Mouse (Mus musculus) hindbrain, embryonic 10.5 days (tissue): ENCODE measurements at regions not wholly inside any gene's neighbourhood (a gene's known extent, or its start where the extent isn't known, plus 50 kb on each side); places are given as distances from the start of the nearest gene placed in this dataset.

ENCODE experiments used
- DNase-seq: peaks from one replicate; pipeline ENCODE4 v3.0.0-alpha.2; 2017; ENCODE audit warnings: low spot score
- H3K27ac ChIP-seq: fragments of 300-500 bp; sonication (generic); 2 replicates; pipeline ENCODE4 v1.5.1; 2016; ENCODE audit warnings: mild to moderate bottlenecking, moderate library complexity
- H3K27me3 ChIP-seq: fragments of 300-500 bp; sonication (generic); 2 replicates; pipeline ENCODE4 v1.6.1; 2016; ENCODE audit warnings: mild to moderate bottlenecking; ENCODE audit not compliant: poor library complexity, insufficient read depth, severe bottlenecking
- H3K36me3 ChIP-seq: fragments of 300-500 bp; sonication (generic); 2 replicates; pipeline ENCODE4 v1.6.1; 2016; ENCODE audit warnings: mild to moderate bottlenecking, moderate library complexity
- H3K4me1 ChIP-seq: fragments of 300-500 bp; sonication (generic); replicated peaks from 2 replicates; pipeline ENCODE4 v1.6.1; 2016; ENCODE audit warnings: mild to moderate bottlenecking
- H3K4me3 ChIP-seq: fragments of 300-500 bp; sonication (generic); 2 replicates; pipeline ENCODE4 v1.5.1; 2016; ENCODE audit warnings: mild to moderate bottlenecking, moderate library complexity
- H3K9me3 ChIP-seq: fragments of 300-500 bp; sonication (generic); 2 replicates; pipeline ENCODE4 v1.6.1; 2016; ENCODE audit warnings: mild to moderate bottlenecking, moderate library complexity
- WGBS: fragments of 180-500 bp; shearing (Covaris S2); methylation state at CpG from one replicate; pipeline ENCODE4 v1.1.7; 2016; 5-methylcytosine and 5-hydroxymethylcytosine counted together

GRCm38 (mm10) chr4:125319343-125319742 lies 171.2 kb upstream of the Grik3 start:
- 41% methylated on average over 5 of the region's 5 CpGs for WGBS
- no peak overlapping the region for H3K4me3 ChIP-seq
- peaks cover 19% of the 10 kb centered on the region for H3K4me1 ChIP-seq
- no peaks in the 10 kb centered on the region for H3K9me3 ChIP-seq
- H3K36me3 ChIP-seq: no peaks in the 10 kb centered on the region
- no peak for DNase-seq
- peaks cover 11% of the 10 kb centered on the region for H3K27me3 ChIP-seq
- no peak overlapping the region for H3K27ac ChIP-seq

- DNase-seq: no peak
- H3K27me3 ChIP-seq: peaks cover 15% of the 10 kb centered on the region
- no peak overlapping the region for H3K4me3 ChIP-seq
- WGBS: 54% methylated on average over 8 of the region's 8 CpGs
- no peaks in the 10 kb centered on the region for H3K9me3 ChIP-seq
- no peaks in the 10 kb centered on the region for H3K36me3 ChIP-seq
- peaks cover 25% of the 10 kb centered on the region for H3K4me1 ChIP-seq
- no peak overlapping the region for H3K27ac ChIP-seq
These were observed 172.2 kb upstream of the Grik3 start for GRCm38 (mm10) chr4:125318293-125318692.

GRCm38 (mm10) chr4:125316876-125317275 lies 173.6 kb upstream of the Grik3 start:
- DNase-seq: no peak
- H3K27me3 ChIP-seq: peaks cover 24% of the 10 kb centered on the region
- no peaks in the 10 kb centered on the region for H3K9me3 ChIP-seq
- WGBS: 76% methylated on average over 3 of the region's 3 CpGs
- peaks cover 32% of the 10 kb centered on the region for H3K4me1 ChIP-seq
- H3K4me3 ChIP-seq: no peak overlapping the region
- no peak overlapping the region for H3K27ac ChIP-seq
- no peaks in the 10 kb centered on the region for H3K36me3 ChIP-seq

- WGBS: 29% methylated on average over 6 of the region's 6 CpGs
- Histone ChIP-seq H3K4me1 (peaks cover 32% of the 10 kb centered on the region), H3K27ac (peak overlapping the region; percentile 23; the same call in 1 of the 2 replicates), H3K4me3 (no peak overlapping the region), H3K27me3 (peaks cover 32% of the 10 kb centered on the region), H3K36me3 (no peaks in the 10 kb centered on the region), H3K9me3 (no peaks in the 10 kb centered on the region)
- DNase-seq: peak; percentile 20
These were observed 174.7 kb upstream of the Grik3 start for GRCm38 (mm10) chr4:125315818-125316217.

- WGBS: 83% methylated on average over 3 of the region's 3 CpGs
- Histone ChIP-seq H3K4me3 (no peak overlapping the region), H3K4me1 (peaks cover 28% of the 10 kb centered on the region), H3K27me3 (peaks cover 32% of the 10 kb centered on the region), H3K36me3 (no peaks in the 10 kb centered on the region), H3K27ac (no peak overlapping the region; the same call in 1 of the 2 replicates), H3K9me3 (no peaks in the 10 kb centered on the region)
- no peak for DNase-seq
These were observed 176.6 kb upstream of the Grik3 start for GRCm38 (mm10) chr4:125313892-125314291.

- DNase-seq: peak; percentile 7
- WGBS: 3% methylated on average over 11 of the region's 11 CpGs
- H3K27ac ChIP-seq: peak overlapping the region; percentile 1; the same call in 1 of the 2 replicates
- peaks cover 33% of the 10 kb centered on the region for H3K4me1 ChIP-seq
- H3K36me3 ChIP-seq: no peaks in the 10 kb centered on the region
- peaks cover 32% of the 10 kb centered on the region for H3K27me3 ChIP-seq
- H3K4me3 ChIP-seq: no peak overlapping the region
- no peaks in the 10 kb centered on the region for H3K9me3 ChIP-seq
These were observed 177.2 kb upstream of the Grik3 start for GRCm38 (mm10) chr4:125313252-125313651.

GRCm38 (mm10) chr4:125308171-125308570 lies 180.5 kb upstream of the Zc3h12a start:
- Histone ChIP-seq H3K9me3 (no peaks in the 10 kb centered on the region), H3K4me3 (no peak overlapping the region), H3K36me3 (no peaks in the 10 kb centered on the region), H3K4me1 (peaks cover 13% of the 10 kb centered on the region), H3K27ac (no peak overlapping the region), H3K27me3 (peaks cover 17% of the 10 kb centered on the region; the same call in 1 of the 2 replicates)
- WGBS: 59% methylated on average over 8 of the region's 8 CpGs
- DNase-seq: no peak

DNA sequence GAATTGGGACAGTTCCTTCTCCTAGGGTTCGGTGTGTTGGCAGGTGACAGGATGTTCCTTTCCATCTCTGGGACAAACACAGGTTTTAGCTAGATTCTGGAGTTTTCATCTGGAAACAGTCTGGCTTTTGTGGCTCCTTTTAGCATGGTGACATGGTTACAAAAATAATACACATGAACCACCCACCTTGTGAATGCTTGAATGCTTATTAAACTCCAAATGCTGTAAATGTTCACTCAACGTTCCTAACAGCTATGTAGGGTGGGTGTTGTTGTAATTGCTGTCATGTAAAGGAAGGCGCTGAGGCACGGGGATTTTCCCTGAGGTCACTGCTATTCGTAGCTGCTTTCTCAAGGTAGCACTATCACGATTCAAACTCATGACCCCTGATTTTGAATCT lies 178.1 kb upstream of the Zc3h12a start:
- DNase-seq: no peak
- Histone ChIP-seq H3K36me3 (no peaks in the 10 kb centered on the region), H3K4me1 (peaks cover 9% of the 10 kb centered on the region), H3K4me3 (no peak overlapping the region), H3K27me3 (0 out of 2 replicates have a peak, but pooled peaks cover 6% of the 10 kb centered on the region), H3K9me3 (no peaks in the 10 kb centered on the region), H3K27ac (no peak overlapping the region)
- WGBS: 87% methylated on average over 6 of the region's 6 CpGs

DNA sequence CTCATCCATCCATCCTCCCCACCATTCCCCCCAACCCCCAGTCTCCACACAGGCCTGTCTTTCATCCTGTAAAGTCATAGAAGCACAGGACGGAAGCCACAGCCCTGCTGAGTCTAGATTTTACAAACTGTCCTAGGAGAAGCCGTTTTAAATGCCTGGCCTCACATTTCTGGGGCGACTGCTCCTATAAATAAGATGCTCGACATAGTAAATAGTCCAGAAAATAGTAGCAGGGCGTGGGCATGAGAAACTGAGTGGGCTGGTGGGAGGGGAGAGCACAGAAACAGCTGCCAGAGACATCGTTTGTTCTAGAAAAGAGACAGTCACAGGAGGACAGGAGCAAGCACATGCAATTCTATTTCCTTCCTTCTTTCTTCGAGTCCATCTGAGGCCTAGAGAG lies 175.0 kb upstream of the Zc3h12a start:
- Histone ChIP-seq H3K9me3 (no peaks in the 10 kb centered on the region), H3K36me3 (no peaks in the 10 kb centered on the region), H3K27ac (no peak overlapping the region), H3K4me3 (no peak overlapping the region), H3K27me3 (peaks cover 13% of the 10 kb centered on the region; the same call in 1 of the 2 replicates), H3K4me1 (0 out of 2 replicates have a peak, but pooled peaks cover 6% of the 10 kb centered on the region)
- 72% methylated on average over 7 of the region's 7 CpGs for WGBS
- DNase-seq: no peak

- Histone ChIP-seq H3K9me3 (no peaks in the 10 kb centered on the region), H3K27ac (no peak overlapping the region), H3K36me3 (no peaks in the 10 kb centered on the region), H3K27me3 (peaks cover 13% of the 10 kb centered on the region; the same call in 1 of the 2 replicates), H3K4me3 (no peak overlapping the region), H3K4me1 (0 out of 2 replicates have a peak, but pooled peaks cover 6% of the 10 kb centered on the region)
- WGBS: 24% methylated on average over 33 of the region's 33 CpGs
- peak; percentile 88 for DNase-seq
These were observed 173.1 kb upstream of the Zc3h12a start for GRCm38 (mm10) chr4:125300503-125301457.

DNA sequence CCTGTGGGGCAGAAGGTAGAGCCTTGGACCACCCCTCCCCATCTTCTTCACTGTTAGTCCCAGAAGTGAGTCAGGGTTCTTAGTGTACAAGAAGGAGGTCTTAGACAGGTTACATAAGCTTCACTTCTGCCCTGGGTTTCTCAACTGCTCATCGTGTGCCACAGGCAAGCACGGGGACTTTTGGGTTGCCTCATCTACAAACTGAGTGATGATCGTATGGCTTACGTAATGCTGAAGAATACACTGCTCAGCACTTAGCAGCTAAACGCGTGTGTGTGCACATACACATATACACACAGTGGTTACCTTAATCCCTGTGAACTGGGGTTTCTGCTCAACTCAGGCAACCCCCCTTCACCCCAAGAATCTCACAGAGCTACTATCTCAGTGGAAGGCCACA lies 163.1 kb upstream of the Zc3h12a start:
- no peaks in the 10 kb centered on the region for H3K36me3 ChIP-seq
- no peak overlapping the region for H3K4me3 ChIP-seq
- 83% methylated on average over 6 of the region's 6 CpGs for whole genome bisulfite sequencing
- no peaks in the 10 kb centered on the region for H3K9me3 ChIP-seq
- DNase-seq: no peak
- peaks cover 12% of the 10 kb centered on the region for H3K4me1 ChIP-seq
- no peak overlapping the region for H3K27ac ChIP-seq
- H3K27me3 ChIP-seq: 0 out of 2 replicates have a peak, but pooled peaks cover 8% of the 10 kb centered on the region

- no peaks in the 10 kb centered on the region for H3K9me3 ChIP-seq
- H3K36me3 ChIP-seq: no peaks in the 10 kb centered on the region
- peaks cover 12% of the 10 kb centered on the region for H3K4me1 ChIP-seq
- no peak for DNase-seq
- H3K4me3 ChIP-seq: no peak overlapping the region
- WGBS: 19% methylated on average over 1 of the region's 1 CpGs
- H3K27ac ChIP-seq: no peak overlapping the region
- H3K27me3 ChIP-seq: peaks cover 12% of the 10 kb centered on the region; the same call in 1 of the 2 replicates
These were observed 162.1 kb upstream of the Zc3h12a start for GRCm38 (mm10) chr4:125289709-125290108.

GRCm38 (mm10) chr4:125289031-125289449 lies 161.4 kb upstream of the Zc3h12a start:
- DNase-seq: no peak
- H3K27ac ChIP-seq: no peak overlapping the region
- H3K36me3 ChIP-seq: no peaks in the 10 kb centered on the region
- WGBS: 60% methylated on average over 6 of the region's 6 CpGs
- H3K4me3 ChIP-seq: no peak overlapping the region
- no peaks in the 10 kb centered on the region for H3K9me3 ChIP-seq
- peaks cover 16% of the 10 kb centered on the region for H3K27me3 ChIP-seq
- peaks cover 12% of the 10 kb centered on the region for H3K4me1 ChIP-seq
